Mouse (Mus musculus): ENCODE results near the gene Cwc25.

GRCm38 (mm10) chr11:97802495-97802894 is 36.1 kb upstream of the Cwc25 start:
- no peak for TF ChIP-seq CTCF (IDR thresholded peaks at IDR 0.05; ENCODE audit: low read depth, low read length)
- no peak for TF ChIP-seq GATA1 (IDR thresholded peaks at IDR 0.05; ENCODE audit: borderline replicate concordance, low read length)
- TF ChIP-seq TAL1 (conservative IDR thresholded peaks at IDR 0.05; ENCODE audit: low read depth, low read length) = no peak
- TF ChIP-seq POLR2AphosphoS5 (IDR thresholded peaks at IDR 0.05; ENCODE audit: insufficient replicate concordance, low read depth, low read length) = no peak
- no peak for TF ChIP-seq GATA2 (IDR thresholded peaks at IDR 0.05; ENCODE audit: borderline replicate concordance, low read depth, low read length)
